Mouse (Mus musculus) hindbrain, embryonic 11.5 days (tissue): ENCODE data around the gene Fmo6. TPM values are rescaled to one million over a fixed set of nuclear protein-coding genes. Genes with fewer than 3 reads are reported as not detected.

Source experiments
- ATAC-seq: fragments of 200-750 bp; cut with Nextera tagmentation; 2 replicates; pipeline ENCODE4 v1.8.0; 2017; ENCODE audit warnings: mild to moderate bottlenecking, moderate TSS enrichment, moderate library complexity; ENCODE audit not compliant: low FRiP score
- DNase-seq: peaks from one replicate; pipeline ENCODE4 v3.0.0-alpha.2; 2015; ENCODE audit warnings: low spot score
- H3K27ac ChIP-seq: fragments of 300-500 bp; sonication (generic); 2 replicates; pipeline ENCODE4 v1.5.1; 2014; ENCODE audit warnings: mild to moderate bottlenecking, low read depth, low read length
- H3K27me3 ChIP-seq: fragments of 300-500 bp; sonication (generic); 2 replicates; pipeline ENCODE4 v1.6.1; 2014; ENCODE audit warnings: mild to moderate bottlenecking, low read length, moderate library complexity, mixed read lengths; ENCODE audit not compliant: control insufficient read depth, insufficient read depth
- H3K36me3 ChIP-seq: fragments of 300-500 bp; sonication (generic); 2 replicates; pipeline ENCODE4 v1.6.1; 2014; ENCODE audit warnings: mild to moderate bottlenecking, low read length, moderate library complexity, mixed read lengths; ENCODE audit not compliant: control insufficient read depth, insufficient read depth
- H3K4me1 ChIP-seq: fragments of 300-500 bp; sonication (generic); replicated peaks from 2 replicates; pipeline ENCODE4 v1.6.1; 2014; ENCODE audit warnings: low read length, mixed read lengths; ENCODE audit not compliant: control insufficient read depth, insufficient read depth
- H3K4me2 ChIP-seq: fragments of 300-500 bp; sonication (generic); replicated peaks from 2 replicates; pipeline ENCODE4 v1.6.1; 2014; ENCODE audit warnings: mild to moderate bottlenecking, low read depth, low read length
- H3K4me3 ChIP-seq: fragments of 300-500 bp; sonication (generic); 2 replicates; pipeline ENCODE4 v1.5.1; 2014; ENCODE audit warnings: low read depth, low read length
- H3K9ac ChIP-seq: fragments of 300-500 bp; sonication (generic); 2 replicates; pipeline ENCODE4 v1.6.1; 2014; ENCODE audit warnings: low read depth, low read length
- H3K9me3 ChIP-seq: fragments of 300-500 bp; sonication (generic); 2 replicates; pipeline ENCODE4 v1.6.1; 2016; ENCODE audit warnings: low read length; ENCODE audit not compliant: control insufficient read depth
- WGBS: fragments of 180-500 bp; shearing (Covaris S2); extraction: QIAGEN DNeasy Blood & Tissue Kit; methylation state at CpG from one replicate; pipeline ENCODE4 v1.1.7; 2014; 5-methylcytosine and 5-hydroxymethylcytosine counted together
- polyA plus RNA-seq: library from polyadenylated mRNA; unstranded; fragments of >200 nt; fragmentation: Nextera tagmentation; extraction: Ambion mirVana; gene quantifications from 2 replicates; pipeline ENCODE4 v1.2.1, GENCODE M21; 2014

Fmo6 gene
- not detected in 2 replicates for polyA plus RNA-seq

- WGBS, result 86% methylated on average over 6 of the region's 6 CpGs
- no peak within 1 kb of the TSS for H3K4me2 ChIP-seq
- no peak for ATAC-seq
- no peak for DNase-seq
- H3K9ac ChIP-seq, result no peak within 1 kb of the TSS
- H3K9me3 ChIP-seq, result no peaks in the 10 kb centered on the region
- no peak within 1 kb of the TSS for H3K27ac ChIP-seq
- H3K4me3 ChIP-seq, result no peak within 1 kb of the TSS
- H3K27me3 ChIP-seq, result no peaks in the 10 kb centered on the region
- H3K36me3 ChIP-seq, result no peaks in the 10 kb centered on the region
- no peaks in the 10 kb centered on the region for H3K4me1 ChIP-seq
These were observed at the start of gene Fmo6 for GRCm38 (mm10) chr1:162937415-162937814. Gene Fmo6 (minus strand): TSS chr1:162937515.

DNA sequence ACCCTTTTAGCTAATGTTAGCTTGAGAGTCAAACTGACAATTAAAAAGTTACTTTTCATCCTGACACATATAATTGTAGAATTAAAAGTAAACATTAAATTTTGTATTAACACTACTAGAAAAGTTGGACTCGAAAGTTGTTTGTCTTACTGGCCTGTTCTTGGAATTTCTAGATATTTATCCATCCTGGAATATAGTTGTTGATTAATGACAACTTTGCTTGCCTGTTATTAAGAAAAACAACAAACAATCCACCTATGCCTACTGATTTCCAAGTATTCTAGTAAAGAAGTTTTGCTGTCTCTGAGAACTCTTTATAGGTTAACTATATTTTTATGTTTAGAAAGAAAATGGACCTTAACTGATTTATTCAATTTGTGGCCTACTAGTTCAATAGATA is 49.5 kb upstream of the Fmo6 start:
- Histone ChIP-seq H3K27me3 (no peaks in the 10 kb centered on the region), H3K4me3 (no peak overlapping the region), H3K36me3 (no peaks in the 10 kb centered on the region), H3K9ac (no peak overlapping the region), H3K4me2 (no peak overlapping the region), H3K9me3 (no peaks in the 10 kb centered on the region), H3K4me1 (no peaks in the 10 kb centered on the region), H3K27ac (no peak overlapping the region)
- DNase-seq (no peak), ATAC-seq (no peak)
- 96% methylated on average over 1 of the region's 1 CpGs for WGBS

DNA sequence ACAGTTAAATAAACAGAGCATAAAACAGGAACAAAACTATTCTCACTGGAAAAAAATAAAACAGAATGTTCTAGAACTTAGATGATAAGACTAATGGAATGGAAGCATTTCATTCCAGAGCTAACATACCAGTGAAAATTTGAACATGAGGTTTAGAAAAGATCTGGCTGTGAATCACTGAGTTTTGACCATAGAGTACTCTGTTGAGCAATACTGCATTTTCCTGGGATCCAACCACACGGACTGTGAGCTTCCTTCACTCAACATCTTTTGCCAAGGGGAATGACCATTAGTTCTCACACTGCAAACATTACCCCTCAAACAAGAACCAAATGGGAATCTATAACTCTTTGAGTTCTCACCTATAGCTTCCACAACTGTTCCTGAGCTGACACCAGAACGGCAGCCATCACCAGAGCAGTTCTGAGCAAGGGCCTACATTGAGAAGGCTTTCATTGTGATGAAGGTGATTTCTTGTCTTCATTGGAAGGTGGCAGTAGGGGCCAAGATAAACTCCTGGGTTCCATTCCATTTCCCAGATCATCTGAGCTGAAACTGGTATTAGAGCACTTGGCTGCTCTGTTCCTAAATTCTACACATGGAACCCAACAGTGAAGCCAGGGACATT is 48.9 kb upstream of the Fmo6 start:
- no peaks in the 10 kb centered on the region for H3K4me1 ChIP-seq
- H3K9me3 ChIP-seq, result no peaks in the 10 kb centered on the region
- WGBS, result 93% methylated on average over 2 of the region's 2 CpGs
- no peak overlapping the region for H3K4me2 ChIP-seq
- no peaks in the 10 kb centered on the region for H3K27me3 ChIP-seq
- DNase-seq (no peak), ATAC-seq (no peak)
- H3K27ac ChIP-seq, result no peak overlapping the region
- H3K9ac ChIP-seq, result no peak overlapping the region
- H3K4me3 ChIP-seq, result no peak overlapping the region
- H3K36me3 ChIP-seq, result no peaks in the 10 kb centered on the region

DNA sequence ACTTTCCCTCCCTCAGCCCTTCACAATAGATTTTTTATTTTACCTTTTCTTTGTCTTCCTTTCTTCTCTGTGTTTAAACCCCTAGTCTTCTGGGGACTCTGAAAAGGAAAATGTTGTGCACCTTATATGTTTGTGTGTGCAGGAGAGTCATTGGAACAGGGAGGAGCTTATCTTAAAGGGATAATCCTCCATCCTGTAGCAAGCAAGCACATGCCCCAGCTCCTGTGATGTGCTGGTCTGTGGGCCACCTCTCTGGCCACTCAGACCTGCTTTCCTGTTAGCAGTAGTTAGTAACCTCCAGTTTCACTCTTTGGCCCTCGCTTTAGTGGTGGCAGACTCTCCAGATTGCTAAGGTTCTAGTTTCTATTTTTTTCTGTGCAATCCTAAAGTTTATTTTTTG is 47.1 kb upstream of the Fmo6 start, which contains the start of gene Fmo3:
Gene Fmo3, minus strand, starts transcription at position 101 of the 400 bp plus-strand sequence.
- DNase-seq (no peak), ATAC-seq (no peak)
- no peak within 1 kb of the TSS for H3K27ac ChIP-seq
- H3K36me3 ChIP-seq, result no peaks in the 10 kb centered on the region
- WGBS, result 64% methylated on average over 1 of the region's 1 CpGs
- H3K4me1 ChIP-seq, result no peaks in the 10 kb centered on the region
- H3K9ac ChIP-seq, result no peak within 1 kb of the TSS
- no peak within 1 kb of the TSS for H3K4me2 ChIP-seq
- no peaks in the 10 kb centered on the region for H3K27me3 ChIP-seq
- H3K9me3 ChIP-seq, result no peaks in the 10 kb centered on the region
- H3K4me3 ChIP-seq, result no peak within 1 kb of the TSS

- ATAC-seq (no peak), DNase-seq (no peak)
- no peak overlapping the region for H3K9ac ChIP-seq
- whole genome bisulfite sequencing, result 79% methylated on average over 2 of the region's 2 CpGs
- H3K9me3 ChIP-seq, result no peaks in the 10 kb centered on the region
- no peaks in the 10 kb centered on the region for H3K36me3 ChIP-seq
- H3K4me3 ChIP-seq, result no peak overlapping the region
- H3K4me2 ChIP-seq, result no peak overlapping the region
- no peaks in the 10 kb centered on the region for H3K27me3 ChIP-seq
- no peaks in the 10 kb centered on the region for H3K4me1 ChIP-seq
- no peak overlapping the region for H3K27ac ChIP-seq
These were observed 26.2 kb upstream of the Fmo6 start for GRCm38 (mm10) chr1:162963556-162963955.

DNA sequence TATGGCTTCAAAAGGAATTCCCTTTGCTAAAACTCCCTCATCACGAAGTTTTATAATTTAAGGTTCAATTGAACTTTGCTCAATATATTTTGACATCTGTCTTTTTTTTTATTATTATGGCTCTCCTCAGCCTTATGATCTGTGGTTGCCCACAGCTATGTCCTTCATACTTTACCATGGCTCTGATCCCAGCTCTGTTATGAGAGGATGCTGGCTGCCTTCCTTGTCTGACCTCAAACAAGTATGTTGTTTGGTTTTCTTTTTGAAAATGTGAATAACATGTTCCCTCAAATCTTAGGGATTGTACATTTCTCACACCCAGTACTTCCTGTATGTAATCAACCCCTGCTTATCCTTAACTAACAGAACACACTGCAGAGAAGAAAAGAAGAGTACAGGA is 20.1 kb upstream of the Fmo6 start:
- H3K9me3 ChIP-seq, result no peaks in the 10 kb centered on the region
- WGBS, result 86% methylated on average over 1 of the region's 1 CpGs
- ATAC-seq, result no peak
- DNase-seq, result no peak
- no peak overlapping the region for H3K9ac ChIP-seq
- H3K27ac ChIP-seq, result no peak overlapping the region
- no peaks in the 10 kb centered on the region for H3K27me3 ChIP-seq
- H3K36me3 ChIP-seq, result no peaks in the 10 kb centered on the region
- H3K4me3 ChIP-seq, result no peak overlapping the region
- H3K4me2 ChIP-seq, result no peak overlapping the region
- H3K4me1 ChIP-seq, result no peaks in the 10 kb centered on the region

- Histone ChIP-seq H3K9me3 (no peaks in the 10 kb centered on the region), H3K36me3 (no peaks in the 10 kb centered on the region), H3K27ac (no peak overlapping the region), H3K27me3 (no peaks in the 10 kb centered on the region), H3K4me3 (no peak overlapping the region), H3K9ac (no peak overlapping the region), H3K4me1 (no peaks in the 10 kb centered on the region), H3K4me2 (no peak overlapping the region)
- 56% methylated on average over 2 of the region's 2 CpGs for WGBS
- no peak for ATAC-seq
- DNase-seq, result no peak
These were observed 15.8 kb upstream of the Fmo6 start for GRCm38 (mm10) chr1:162953079-162953478.

GRCm38 (mm10) chr1:162949763-162950162 is 12.4 kb upstream of the Fmo6 start:
- Histone ChIP-seq H3K4me2 (no peak overlapping the region), H3K9ac (no peak overlapping the region), H3K4me1 (no peaks in the 10 kb centered on the region), H3K4me3 (no peak overlapping the region), H3K9me3 (no peaks in the 10 kb centered on the region), H3K36me3 (no peaks in the 10 kb centered on the region), H3K27me3 (no peaks in the 10 kb centered on the region), H3K27ac (no peak overlapping the region)
- no peak for ATAC-seq
- WGBS, result 90% methylated on average over 1 of the region's 1 CpGs
- DNase-seq, result no peak

- H3K36me3 ChIP-seq, result no peaks in the 10 kb centered on the region
- WGBS, result 81% methylated on average over 6 of the region's 6 CpGs
- no peaks in the 10 kb centered on the region for H3K4me1 ChIP-seq
- H3K27ac ChIP-seq, result no peak overlapping the region
- DNase-seq (no peak), ATAC-seq (no peak)
- no peak overlapping the region for H3K4me2 ChIP-seq
- H3K9ac ChIP-seq, result no peak overlapping the region
- no peaks in the 10 kb centered on the region for H3K9me3 ChIP-seq
- no peak overlapping the region for H3K4me3 ChIP-seq
- no peaks in the 10 kb centered on the region for H3K27me3 ChIP-seq
These were observed 10.6 kb upstream of the Fmo6 start for GRCm38 (mm10) chr1:162947934-162948333.
